Mouse (Mus musculus) embryonic facial prominence, embryonic 14.5 days (tissue): ENCODE data around the gene Camta2. TPM values are rescaled to one million over a fixed set of nuclear protein-coding genes. Genes with fewer than 3 reads are reported as not detected.

Source experiments
- ATAC-seq: fragments of 200-750 bp; cut with Nextera tagmentation; 2 replicates; pipeline ENCODE4 v1.8.0; 2017; ENCODE audit warnings: low read depth, moderate number of reproducible peaks, moderate TSS enrichment
- DNase-seq: peaks from one replicate; pipeline ENCODE4 v3.0.0-alpha.2; 2015; ENCODE audit warnings: low spot score
- H3K27ac ChIP-seq: fragments of 300-500 bp; sonication (generic); replicated peaks from 2 replicates; pipeline ENCODE4 v1.5.1; 2014; ENCODE audit warnings: low read depth, mild to moderate bottlenecking, low read length, moderate library complexity
- H3K27me3 ChIP-seq: fragments of 300-500 bp; sonication (generic); replicated peaks from 2 replicates; pipeline ENCODE4 v1.6.1; 2014; ENCODE audit warnings: low read length; ENCODE audit not compliant: control insufficient read depth, insufficient read depth
- H3K36me3 ChIP-seq: fragments of 300-500 bp; sonication (generic); 2 replicates; pipeline ENCODE4 v1.6.1; 2014; ENCODE audit warnings: low read length, mixed read lengths; ENCODE audit not compliant: control insufficient read depth, insufficient read depth
- H3K4me1 ChIP-seq: fragments of 300-500 bp; sonication (generic); 2 replicates; pipeline ENCODE4 v1.6.1; 2014; ENCODE audit warnings: antibody characterized with exemption, low read length; ENCODE audit not compliant: control insufficient read depth, insufficient read depth
- H3K4me2 ChIP-seq: fragments of 300-500 bp; sonication (generic); 2 replicates; pipeline ENCODE4 v1.6.1; 2014; ENCODE audit warnings: low read depth, mild to moderate bottlenecking, low read length, moderate library complexity, mixed read lengths
- H3K4me3 ChIP-seq: fragments of 300-500 bp; sonication (generic); 2 replicates; pipeline ENCODE4 v1.5.1; 2014; ENCODE audit warnings: low read depth, mild to moderate bottlenecking, low read length
- H3K9ac ChIP-seq: fragments of 300-500 bp; sonication (generic); 2 replicates; pipeline ENCODE4 v1.6.1; 2014; ENCODE audit warnings: low read depth, mild to moderate bottlenecking, low read length, moderate library complexity, mixed read lengths
- H3K9me3 ChIP-seq: fragments of 300-500 bp; sonication (generic); 2 replicates; pipeline ENCODE4 v1.6.1; 2016; ENCODE audit warnings: low read length; ENCODE audit not compliant: control insufficient read depth
- WGBS: fragments of 180-500 bp; shearing (Covaris S2); extraction: QIAGEN DNeasy Blood & Tissue Kit; methylation state at CpG from one replicate; pipeline ENCODE4 v1.1.7; 2014; 5-methylcytosine and 5-hydroxymethylcytosine counted together
- polyA plus RNA-seq: library from polyadenylated mRNA; unstranded; fragments of >200 nt; fragmentation: Nextera tagmentation; extraction: Ambion mirVana; gene quantifications from 2 replicates; pipeline ENCODE4 v1.2.1, GENCODE M21; 2014

Camta2 gene
- polyA plus RNA-seq = 12.6 and 12.8 TPM in 2 replicates

GRCm38 (mm10) chr11:70687601-70688199 is at the start of gene Camta2:
Gene Camta2 (minus strand): TSS chr11:70688105.
- Histone ChIP-seq H3K4me3 (peak within 1 kb of the TSS; percentile 85), H3K9ac (peak within 1 kb of the TSS; percentile 84), H3K4me2 (peak within 1 kb of the TSS; percentile 93), H3K36me3 (peaks cover 21% of the 10 kb centered on the region), H3K27ac (peak within 1 kb of the TSS; percentile 89), H3K9me3 (no peaks in the 10 kb centered on the region), H3K4me1 (0 out of 2 replicates have a peak, but pooled peaks cover 8% of the 10 kb centered on the region), H3K27me3 (no peaks in the 10 kb centered on the region)
- peak; percentile 88 for DNase-seq
- WGBS = 0% methylated on average over 24 of the region's 55 CpGs
- ATAC-seq = peak; percentile 86

- Histone ChIP-seq H3K4me2 (no peak overlapping the region), H3K27ac (no peak overlapping the region), H3K9me3 (no peaks in the 10 kb centered on the region), H3K4me1 (no peaks in the 10 kb centered on the region), H3K27me3 (no peaks in the 10 kb centered on the region), H3K4me3 (no peak overlapping the region), H3K9ac (no peak overlapping the region), H3K36me3 (peaks cover 12% of the 10 kb centered on the region)
- DNase-seq (no peak), ATAC-seq (no peak)
- 41% methylated on average over 5 of the region's 5 CpGs for WGBS
Measured at GRCm38 (mm10) chr11:70733256-70733655, 45.4 kb upstream of the Camta2 start.

GRCm38 (mm10) chr11:70731178-70731577 is 43.3 kb upstream of the Camta2 start:
- DNase-seq (no peak), ATAC-seq (no peak)
- Histone ChIP-seq H3K36me3 (peaks cover 32% of the 10 kb centered on the region), H3K27ac (no peak overlapping the region), H3K4me1 (no peaks in the 10 kb centered on the region), H3K4me2 (no peak overlapping the region), H3K9ac (0 out of 2 replicates have a peak overlapping the region, but pooled peaks have one; percentile 25), H3K9me3 (no peaks in the 10 kb centered on the region), H3K27me3 (no peaks in the 10 kb centered on the region), H3K4me3 (no peak overlapping the region)
- WGBS = 58% methylated on average over 5 of the region's 5 CpGs

DNA sequence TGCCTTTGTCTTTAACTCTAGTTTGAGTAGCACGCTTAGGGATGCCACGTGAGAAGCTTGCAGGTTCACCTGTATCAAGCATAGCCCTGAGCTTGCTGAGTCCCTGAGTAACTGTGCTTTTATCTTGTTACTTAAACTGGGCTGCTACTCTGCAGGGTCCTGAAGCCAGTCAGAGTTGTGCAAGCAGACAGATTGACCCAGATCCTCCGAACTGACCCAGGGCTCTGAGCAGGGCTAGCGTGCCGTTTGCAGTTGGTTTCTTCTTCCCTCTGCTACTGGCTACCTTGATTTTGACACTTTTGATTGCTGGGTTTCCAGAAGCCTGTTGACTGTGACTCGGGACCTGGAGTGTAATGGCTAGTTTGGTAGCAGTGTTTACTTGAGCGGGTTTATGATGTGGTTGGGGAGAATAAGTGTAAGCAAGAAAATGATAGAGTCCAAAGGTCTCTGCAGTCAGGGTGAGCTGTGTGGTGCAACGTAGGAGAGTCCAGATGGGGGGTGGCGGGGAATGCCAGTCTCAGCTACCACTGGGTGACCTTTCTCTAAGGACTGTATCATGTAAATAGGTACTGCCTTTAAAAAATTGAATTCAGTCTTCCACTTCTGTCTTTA is 42.6 kb upstream of the Camta2 start:
- Histone ChIP-seq H3K4me2 (no peak overlapping the region), H3K4me3 (no peak overlapping the region), H3K9me3 (no peaks in the 10 kb centered on the region), H3K27me3 (no peaks in the 10 kb centered on the region), H3K4me1 (no peaks in the 10 kb centered on the region), H3K27ac (no peak overlapping the region), H3K36me3 (peaks cover 39% of the 10 kb centered on the region), H3K9ac (no peak overlapping the region)
- 79% methylated on average over 9 of the region's 9 CpGs for whole genome bisulfite sequencing
- ATAC-seq (no peak; the same call in 1 of the 2 replicates), DNase-seq (no peak)

DNA sequence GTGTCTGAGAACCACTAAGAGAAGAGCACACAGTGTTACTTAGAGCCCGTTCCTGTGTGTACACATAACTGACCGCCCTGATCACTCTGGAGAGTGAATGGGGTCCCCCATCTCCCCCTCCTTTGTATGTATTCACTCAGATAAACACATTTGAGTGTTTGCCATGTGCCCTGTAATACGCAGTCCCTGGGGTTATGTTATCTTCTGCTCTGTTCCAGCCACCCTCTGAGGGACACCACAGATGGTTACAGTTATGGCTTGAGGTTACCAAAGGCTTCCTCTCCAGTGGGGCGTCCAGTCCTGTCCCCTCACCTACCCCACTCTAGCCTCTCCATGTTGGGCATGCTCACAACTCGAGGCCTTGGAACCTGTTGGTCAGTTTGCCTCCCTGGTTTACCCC is 39.5 kb upstream of the Camta2 start:
- 90% methylated on average over 5 of the region's 5 CpGs for WGBS
- H3K9ac ChIP-seq = no peak overlapping the region
- no peak for DNase-seq
- H3K27me3 ChIP-seq = no peaks in the 10 kb centered on the region
- H3K4me1 ChIP-seq = no peaks in the 10 kb centered on the region
- H3K27ac ChIP-seq = no peak overlapping the region
- no peak overlapping the region for H3K4me2 ChIP-seq
- ATAC-seq = no peak
- H3K36me3 ChIP-seq = peaks cover 68% of the 10 kb centered on the region
- no peaks in the 10 kb centered on the region for H3K9me3 ChIP-seq
- no peak overlapping the region for H3K4me3 ChIP-seq

DNA sequence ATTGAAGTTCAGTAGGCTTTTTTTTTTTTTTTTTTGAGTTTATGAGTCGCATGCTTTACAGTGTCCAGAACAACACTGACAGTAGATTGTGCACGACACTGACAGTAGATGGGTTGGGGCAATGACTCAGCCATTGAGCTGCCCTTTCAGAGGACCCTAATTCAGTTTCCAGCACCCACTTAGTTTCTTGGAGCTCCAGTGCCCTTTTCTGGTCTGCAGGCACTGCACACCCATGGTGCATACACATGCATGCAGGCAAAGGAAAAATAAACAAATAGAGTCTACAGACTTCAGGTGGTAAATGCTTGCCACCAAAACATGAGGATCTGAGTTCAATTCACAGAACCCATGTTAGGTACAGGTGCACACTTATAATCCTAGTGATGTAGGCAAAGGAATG is 38.7 kb upstream of the Camta2 start:
- H3K27me3 ChIP-seq = no peaks in the 10 kb centered on the region
- no peak overlapping the region for H3K4me2 ChIP-seq
- 92% methylated on average over 2 of the region's 2 CpGs for WGBS
- no peak for ATAC-seq
- H3K9me3 ChIP-seq = no peaks in the 10 kb centered on the region
- no peak overlapping the region for H3K4me3 ChIP-seq
- no peak for DNase-seq
- H3K27ac ChIP-seq = no peak overlapping the region
- peaks cover 75% of the 10 kb centered on the region for H3K36me3 ChIP-seq
- H3K4me1 ChIP-seq = no peaks in the 10 kb centered on the region
- no peak overlapping the region for H3K9ac ChIP-seq

- ATAC-seq (no peak), DNase-seq (no peak)
- Histone ChIP-seq H3K4me3 (no peak overlapping the region), H3K27ac (no peak overlapping the region), H3K4me1 (no peaks in the 10 kb centered on the region), H3K27me3 (no peaks in the 10 kb centered on the region), H3K9me3 (no peaks in the 10 kb centered on the region), H3K4me2 (no peak overlapping the region), H3K9ac (no peak overlapping the region), H3K36me3 (peaks cover 92% of the 10 kb centered on the region)
- WGBS = 88% methylated on average over 7 of the region's 9 CpGs
Measured at GRCm38 (mm10) chr11:70724706-70725105, 36.8 kb upstream of the Camta2 start.

DNA sequence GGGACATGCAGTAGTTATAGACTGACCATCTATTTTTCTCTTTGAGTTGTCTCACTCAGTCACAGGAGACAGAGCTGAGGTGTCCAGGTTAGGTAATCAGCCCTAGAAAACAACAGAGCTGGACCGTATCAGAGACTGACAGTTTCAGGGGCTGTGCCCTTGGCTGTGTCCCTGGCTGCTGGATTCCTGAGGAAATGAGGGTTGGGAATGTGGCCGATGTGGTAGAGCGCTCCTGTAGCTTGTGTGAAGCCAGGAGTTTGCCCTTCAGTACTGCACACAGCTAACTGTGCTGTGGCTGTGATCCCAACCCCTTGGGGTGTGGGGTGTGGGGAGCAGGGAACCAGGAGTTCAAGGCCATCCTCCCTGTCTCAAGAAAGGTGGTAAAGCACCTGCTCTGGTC is 33.2 kb upstream of the Camta2 start:
- no peaks in the 10 kb centered on the region for H3K4me1 ChIP-seq
- no peak overlapping the region for H3K27ac ChIP-seq
- H3K27me3 ChIP-seq = no peaks in the 10 kb centered on the region
- DNase-seq (no peak), ATAC-seq (no peak)
- no peak overlapping the region for H3K9ac ChIP-seq
- no peaks in the 10 kb centered on the region for H3K9me3 ChIP-seq
- H3K36me3 ChIP-seq = peaks cover 90% of the 10 kb centered on the region
- no peak overlapping the region for H3K4me3 ChIP-seq
- no peak overlapping the region for H3K4me2 ChIP-seq
- WGBS = 97% methylated on average over 3 of the region's 3 CpGs

- Histone ChIP-seq H3K4me1 (no peaks in the 10 kb centered on the region), H3K27ac (no peak overlapping the region), H3K36me3 (peaks cover 88% of the 10 kb centered on the region), H3K4me2 (no peak overlapping the region), H3K4me3 (no peak overlapping the region), H3K27me3 (no peaks in the 10 kb centered on the region), H3K9me3 (no peaks in the 10 kb centered on the region), H3K9ac (no peak overlapping the region)
- ATAC-seq (no peak), DNase-seq (no peak)
- WGBS = 89% methylated on average over 3 of the region's 3 CpGs
Measured at GRCm38 (mm10) chr11:70720567-70720966, 32.7 kb upstream of the Camta2 start.
